8 mouse cellular contexts compared by ENCODE assay signal in the genomic region with DNA sequence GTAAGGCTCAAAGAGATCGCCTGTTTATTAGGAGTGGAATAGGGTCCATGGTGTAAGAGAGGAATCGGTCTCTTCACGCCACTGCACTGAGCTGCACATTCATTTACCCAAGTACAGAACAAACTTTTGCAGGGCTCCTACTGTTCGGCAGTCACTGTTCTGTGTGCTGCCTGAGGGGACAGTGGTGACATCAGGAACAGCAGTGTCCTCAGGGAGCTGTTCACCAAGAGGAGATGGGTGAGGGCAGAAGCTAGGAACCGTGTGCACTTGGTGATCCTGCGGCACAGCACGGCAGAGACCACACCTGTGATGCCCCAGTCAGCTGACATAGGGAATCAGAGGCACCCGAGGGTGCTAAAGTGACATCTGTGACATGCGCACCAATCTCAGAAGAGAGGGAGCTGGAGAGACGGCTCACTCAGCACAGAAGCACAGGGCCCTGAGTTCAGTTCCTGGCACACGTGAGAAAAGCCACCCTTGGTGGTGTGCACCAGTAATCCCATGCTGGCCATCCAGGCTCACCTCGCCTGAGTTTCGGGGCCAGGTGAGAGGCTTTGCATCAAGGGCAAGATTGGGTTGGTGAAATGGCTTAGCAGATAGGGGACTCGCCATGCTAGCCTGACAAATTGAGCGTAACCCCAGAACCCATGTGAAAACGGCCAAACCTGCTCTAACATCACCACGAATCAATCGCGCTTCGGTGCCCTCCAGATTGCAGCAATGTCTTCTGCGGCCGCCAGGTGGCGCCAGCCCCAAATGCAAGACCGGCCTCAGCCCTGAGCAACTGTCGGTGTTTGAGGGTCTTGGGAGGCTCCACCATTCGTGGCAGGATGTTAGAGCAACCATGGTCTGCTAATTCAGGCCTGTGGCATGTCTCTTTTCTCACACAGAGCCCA. TPM values are rescaled to one million over a fixed set of nuclear protein-coding genes. Genes with fewer than 3 reads are reported as not detected.
DNase-seq lines count a peak whose midpoint lies in the region; ATAC-seq lines count a peak whose summit lies in the region.

No protein-coding gene starts in this region.

- no peaks in the 10 kb centered on the region for H3K4me1 ChIP-seq in hindbrain, embryonic 14.5 days (replicated peaks; ENCODE audit: control insufficient read depth, insufficient read depth, low read length)

- H3K4me3 ChIP-seq in hindbrain, embryonic 14.5 days (replicated peaks; ENCODE audit: low read length): no peak overlapping the region

- H3K36me3 ChIP-seq in hindbrain, embryonic 14.5 days (replicated peaks; ENCODE audit: control insufficient read depth, insufficient read depth): no peaks in the 10 kb centered on the region

- peak; percentile 74 for ATAC-seq in frontal cortex, adult (ENCODE audit: low TSS enrichment)
- peak; percentile 84 for ATAC-seq in hindbrain, embryonic 14.5 days (ENCODE audit: low FRiP score)
- ATAC-seq in megakaryocyte, adult 5-6 weeks (ENCODE audit: poor library complexity, severe bottlenecking): peak; percentile 87

- 45% methylated on average over 26 of the region's 26 CpGs for WGBS in hindbrain, embryonic 14.5 days

- peak; percentile 67 for DNase-seq in Muller cell, postnatal 12 days (ENCODE audit: inconsistent ontology term)
- DNase-seq in cerebellum, adult 9-10 months: peak; percentile 92
- DNase-seq in hindbrain, embryonic 14.5 days (ENCODE audit: low spot score): peak; percentile 87
- DNase-seq in layer of hippocampus, postnatal 25 days (ENCODE audit: extremely low spot score in 1 of 2, low spot score in 1 of 2): peak; percentile 75 to 80
- peak; percentile 88 for DNase-seq in retina, postnatal 1 day
- DNase-seq in urinary bladder, adult 2 months (ENCODE audit: low spot score): peak; percentile 60

- no peak overlapping the region for H3K4me2 ChIP-seq in hindbrain, embryonic 14.5 days (replicated peaks)

- no peak overlapping the region for H3K9ac ChIP-seq in hindbrain, embryonic 14.5 days

- H3K27me3 ChIP-seq in hindbrain, embryonic 14.5 days (ENCODE audit: control insufficient read depth, insufficient read depth, low read length): no peaks in the 10 kb centered on the region

- no peaks in the 10 kb centered on the region for H3K9me3 ChIP-seq in hindbrain, embryonic 14.5 days (ENCODE audit: control insufficient read depth, low read length)

- H3K27ac ChIP-seq in hindbrain, embryonic 14.5 days: no peak overlapping the region

RNA-seq across cellular contexts. Expression of gene Ptgis, which starts 39.9 kb away (rescaled TPM):
- 3.8 and 4.9 TPM in 2 replicates for polyA plus RNA-seq in hindbrain, embryonic 14.5 days (2014; fragmentation: Nextera tagmentation; extraction: Ambion mirVana)
- total RNA-seq in layer of hippocampus, postnatal 25 days (2021): 1 to 10 TPM; 1.1 TPM
- not detected in 2 replicates for total RNA-seq in megakaryocyte, adult 5-6 weeks (2015)
- not detected in 2 replicates for total RNA-seq in megakaryocyte, adult 5-6 weeks (2017)
- 98.4 and 106 TPM in 2 replicates for polyA plus RNA-seq in urinary bladder, adult 2 months (2012; rRNA removed)
